Mouse (Mus musculus): ENCODE measurements around the gene Gm20481. TPM values are rescaled to one million over a fixed set of nuclear protein-coding genes. Genes with fewer than 3 reads are reported as not detected.
"Not testable (repeated sequence)": the region's sequence is repeated elsewhere in the genome, so short reads cannot be mapped to it uniquely, and the experiment has no call there.

Gm20481 gene
- polyA plus RNA-seq, 1 experiment from 2014 or later, result not detected

- no peak overlapping the region for H3K27ac ChIP-seq
- no peak overlapping the region; the same call in 1 of the 2 replicates for H3K4me3 ChIP-seq
- no peak; the same call in 1 of the 2 replicates for ATAC-seq (ENCODE audit: borderline replicate concordance, extremely low read depth, low FRiP score, low TSS enrichment)
- H3K9ac ChIP-seq, result no peak overlapping the region
- H3K4me1 ChIP-seq, result peaks cover 13% of the 10 kb centered on the region
- peaks cover 10% of the 10 kb centered on the region for H3K27me3 ChIP-seq
- H3K4me2 ChIP-seq, result peak overlapping the region; percentile 79
- peaks cover 18% of the 10 kb centered on the region for H3K36me3 ChIP-seq
- H3K9me3 ChIP-seq, result no peaks in the 10 kb centered on the region
- 82% methylated on average over 3 of the region's 3 CpGs for WGBS
Measured at GRCm38 (mm10) chr17:34953258-34953657, 16.5 kb upstream of the Gm20481 start.

DNA sequence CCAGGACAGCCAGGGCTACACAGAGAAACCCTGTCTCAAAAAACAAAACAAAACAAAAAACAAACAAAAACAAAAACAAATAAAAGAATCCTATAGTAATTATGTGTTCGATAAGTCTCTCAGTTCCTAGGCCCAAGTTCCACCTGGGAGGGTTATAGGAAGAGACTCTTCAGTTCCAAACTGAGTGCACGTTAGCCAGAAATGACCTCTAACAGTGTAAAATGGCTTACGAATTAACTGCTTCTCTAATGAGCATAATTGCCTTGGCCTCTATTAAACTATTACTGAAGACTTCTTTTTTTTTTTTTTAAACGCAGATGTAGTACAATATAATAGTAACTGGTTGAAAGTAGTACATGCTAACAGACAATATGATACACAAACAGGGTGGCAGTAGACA lies 15.8 kb upstream of the Gm20481 start:
- Histone ChIP-seq H3K9ac (no peak overlapping the region), H3K4me2 (no peak overlapping the region), H3K9me3 (no peaks in the 10 kb centered on the region), H3K4me1 (peaks cover 13% of the 10 kb centered on the region), H3K4me3 (no peak overlapping the region), H3K27me3 (peaks cover 10% of the 10 kb centered on the region), H3K27ac (no peak overlapping the region), H3K36me3 (peaks cover 18% of the 10 kb centered on the region)
- no peak for ATAC-seq (ENCODE audit: borderline replicate concordance, extremely low read depth, low FRiP score, low TSS enrichment)
- WGBS, result 89% methylated on average over 4 of the region's 4 CpGs

GRCm38 (mm10) chr17:34954831-34955230 lies 14.9 kb upstream of the Gm20481 start:
- Histone ChIP-seq H3K27me3 (peaks cover 10% of the 10 kb centered on the region), H3K4me2 (no peak overlapping the region), H3K4me1 (peaks cover 11% of the 10 kb centered on the region), H3K9me3 (no peaks in the 10 kb centered on the region), H3K9ac (no peak overlapping the region), H3K27ac (no peak overlapping the region), H3K4me3 (no peak overlapping the region), H3K36me3 (peaks cover 13% of the 10 kb centered on the region)
- whole genome bisulfite sequencing, result 86% methylated on average over 4 of the region's 4 CpGs
- no peak for ATAC-seq (ENCODE audit: borderline replicate concordance, extremely low read depth, low FRiP score, low TSS enrichment)

GRCm38 (mm10) chr17:34955884-34956283 lies 13.8 kb upstream of the Gm20481 start:
- Histone ChIP-seq H3K36me3 (peaks cover 3% of the 10 kb centered on the region), H3K4me1 (peaks cover 13% of the 10 kb centered on the region), H3K27ac (no peak overlapping the region), H3K4me2 (no peak overlapping the region), H3K9me3 (no peaks in the 10 kb centered on the region), H3K27me3 (peaks cover 10% of the 10 kb centered on the region), H3K4me3 (no peak overlapping the region), H3K9ac (no peak overlapping the region)
- ATAC-seq (ENCODE audit: borderline replicate concordance, extremely low read depth, low FRiP score, low TSS enrichment), result no peak
- WGBS, result 68% methylated on average over 3 of the region's 3 CpGs

GRCm38 (mm10) chr17:34956340-34956739 lies 13.4 kb upstream of the Gm20481 start:
- no peaks in the 10 kb centered on the region for H3K9me3 ChIP-seq
- ATAC-seq (ENCODE audit: borderline replicate concordance, extremely low read depth, low FRiP score, low TSS enrichment), result no peak
- H3K27me3 ChIP-seq, result peaks cover 10% of the 10 kb centered on the region
- H3K4me1 ChIP-seq, result peaks cover 11% of the 10 kb centered on the region
- no peak overlapping the region for H3K4me3 ChIP-seq
- no peaks in the 10 kb centered on the region for H3K36me3 ChIP-seq
- WGBS, result 27% methylated on average over 1 of the region's 1 CpGs
- H3K4me2 ChIP-seq, result no peak overlapping the region
- H3K27ac ChIP-seq, result no peak overlapping the region
- H3K9ac ChIP-seq, result no peak overlapping the region

GRCm38 (mm10) chr17:34957291-34957690 lies 12.4 kb upstream of the Gm20481 start:
- not testable (repeated sequence) for H3K27ac ChIP-seq; H3K36me3 ChIP-seq; H3K9ac ChIP-seq; ATAC-seq (ENCODE audit: borderline replicate concordance, extremely low read depth, low FRiP score, low TSS enrichment); H3K9me3 ChIP-seq; H3K27me3 ChIP-seq; H3K4me3 ChIP-seq
- Histone ChIP-seq H3K4me1 (peaks cover 11% of the 10 kb centered on the region), H3K4me2 (peak overlapping the region; percentile 13; the same call in 1 of the 2 replicates)
- WGBS, result 10% methylated on average over 33 of the region's 40 CpGs

DNA sequence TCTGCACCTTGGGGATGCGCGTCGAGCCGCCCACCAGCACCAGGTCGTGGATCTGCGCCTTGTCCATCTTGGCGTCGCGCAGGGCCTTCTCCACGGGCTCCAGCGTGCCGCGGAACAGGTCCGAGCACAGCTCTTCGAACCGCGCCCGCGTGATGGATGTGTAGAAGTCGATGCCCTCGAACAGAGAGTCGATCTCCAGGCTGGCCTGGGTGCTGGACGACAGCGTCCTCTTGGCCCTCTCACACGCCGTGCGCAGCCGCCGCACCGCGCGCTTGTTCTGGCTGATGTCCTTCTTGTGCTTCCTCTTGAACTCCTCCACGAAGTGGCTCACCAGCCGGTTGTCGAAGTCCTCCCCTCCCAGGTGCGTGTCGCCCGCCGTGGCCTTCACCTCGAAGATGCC lies 11.7 kb upstream of the Gm20481 start:
- H3K9ac ChIP-seq; H3K27ac ChIP-seq; H3K4me2 ChIP-seq; H3K9me3 ChIP-seq; ATAC-seq (ENCODE audit: borderline replicate concordance, extremely low read depth, low FRiP score, low TSS enrichment); H3K27me3 ChIP-seq; H3K4me3 ChIP-seq; H3K36me3 ChIP-seq: not testable (repeated sequence)
- WGBS, result 22% methylated on average over 29 of the region's 40 CpGs
- peaks cover 11% of the 10 kb centered on the region for H3K4me1 ChIP-seq

DNA sequence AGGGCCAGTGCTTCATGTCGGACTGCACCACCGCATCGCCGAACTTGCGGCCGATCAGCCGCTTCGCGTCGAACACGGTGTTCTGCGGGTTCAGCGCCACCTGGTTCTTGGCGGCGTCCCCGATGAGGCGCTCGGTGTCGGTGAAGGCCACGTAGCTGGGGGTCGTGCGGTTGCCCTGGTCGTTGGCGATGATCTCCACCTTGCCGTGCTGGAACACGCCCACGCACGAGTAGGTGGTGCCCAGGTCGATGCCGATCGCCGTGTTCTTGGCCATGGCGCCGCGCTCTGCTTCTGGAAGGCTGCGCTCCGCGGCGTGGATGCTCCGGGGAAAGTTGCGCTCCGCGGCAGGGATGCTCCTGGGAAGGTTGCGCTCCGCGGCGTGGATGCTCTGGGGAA lies 11.0 kb upstream of the Gm20481 start:
- peak overlapping the region; percentile 58 for H3K4me3 ChIP-seq

DNA sequence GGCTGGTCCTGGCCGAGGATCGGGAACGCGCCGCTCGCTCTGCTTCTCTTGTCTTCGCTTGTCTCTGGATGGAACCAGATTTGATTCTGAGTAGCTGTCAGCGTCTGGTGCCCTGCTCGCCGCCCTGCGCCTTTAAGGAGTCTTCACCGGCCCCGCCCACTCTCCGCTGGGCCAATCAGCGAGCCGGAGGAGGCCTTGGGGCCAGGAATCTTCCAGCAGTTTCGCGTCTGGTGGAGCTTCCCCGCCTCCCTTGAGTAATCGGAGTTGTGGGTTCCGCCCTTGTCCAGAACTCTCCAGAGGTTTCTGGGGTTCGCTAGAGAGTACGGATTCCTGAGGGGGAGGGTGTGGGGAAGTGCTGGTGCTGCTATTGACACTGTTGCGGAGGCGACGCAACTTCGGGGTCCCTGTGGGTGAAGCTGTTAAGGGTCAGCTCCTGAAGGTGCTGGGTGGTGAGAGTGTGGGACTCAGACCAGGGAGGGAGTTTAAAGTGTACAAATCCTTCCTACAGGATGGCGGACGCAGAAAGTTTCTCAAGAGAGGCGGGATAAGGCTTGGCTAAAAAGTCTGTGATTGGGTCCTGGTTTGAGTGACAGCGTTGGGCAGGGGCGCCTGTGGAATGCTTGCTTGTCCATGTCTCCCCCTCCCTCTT lies 10.5 kb upstream of the Gm20481 start, which contains the start of gene Hspa1b:
Gene Hspa1b, minus strand, starts transcription at position 109 of the 649 bp plus-strand sequence.
- Histone ChIP-seq H3K4me1 (peaks cover 11% of the 10 kb centered on the region), H3K27ac (peak within 1 kb of the TSS; percentile 99), H3K9ac (peak within 1 kb of the TSS; percentile 71), H3K4me3 (peak within 1 kb of the TSS; percentile 58), H3K4me2 (peak within 1 kb of the TSS; percentile 74)
- H3K9me3 ChIP-seq, H3K27me3 ChIP-seq, H3K36me3 ChIP-seq: not testable (repeated sequence)
- WGBS, result 1% methylated on average over 29 of the region's 32 CpGs
- ATAC-seq (ENCODE audit: borderline replicate concordance, extremely low read depth, low FRiP score, low TSS enrichment), result peak; percentile 96

More for the DNA sequence above, 11.0 kb upstream of the Gm20481 start:
- peak; percentile 8; the same call in 1 of the 2 replicates for ATAC-seq (ENCODE audit: borderline replicate concordance, extremely low read depth, low FRiP score, low TSS enrichment)
- not testable (repeated sequence) for H3K36me3 ChIP-seq, H3K9me3 ChIP-seq, H3K9ac ChIP-seq, H3K27me3 ChIP-seq, H3K27ac ChIP-seq
- WGBS, result under 1% methylated on average over 25 of the region's 47 CpGs
- peak overlapping the region; percentile 74 for H3K4me2 ChIP-seq
- H3K4me1 ChIP-seq, result peaks cover 11% of the 10 kb centered on the region

DNA sequence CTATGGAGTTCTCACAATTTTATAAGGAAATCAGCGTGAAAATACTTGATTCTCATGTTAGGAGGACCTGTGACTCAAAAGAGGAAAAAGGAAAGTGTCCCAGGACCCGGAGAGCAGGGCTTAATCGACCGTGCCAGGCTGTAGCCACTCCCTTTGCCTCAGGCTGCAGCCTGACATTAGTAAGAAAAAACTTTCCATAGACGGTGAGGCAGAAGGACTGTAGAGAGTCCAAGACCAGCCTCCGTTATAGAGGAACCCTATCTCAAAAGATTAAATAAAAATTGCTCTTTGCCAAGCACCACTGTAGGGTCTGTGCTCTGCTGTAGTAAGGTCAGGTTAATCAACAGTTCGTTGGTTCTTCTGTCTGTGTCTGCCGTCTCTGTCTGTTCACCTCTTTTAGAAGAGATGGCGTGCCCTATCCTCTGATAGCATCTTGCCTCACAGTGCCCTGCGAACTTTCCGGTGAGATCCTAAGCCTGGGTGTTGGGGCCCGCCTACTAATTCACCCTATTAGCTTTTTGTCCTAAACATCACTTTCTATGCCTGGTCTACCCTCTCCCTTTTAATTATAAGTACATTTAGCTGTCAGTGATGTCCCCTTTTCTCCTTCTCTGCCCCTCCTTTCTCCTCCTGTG lies 9.7 kb upstream of the Gm20481 start:
- Histone ChIP-seq H3K27ac (peak overlapping the region; percentile 99), H3K9me3 (no peaks in the 10 kb centered on the region), H3K9ac (peak overlapping the region; percentile 71), H3K36me3 (no peaks in the 10 kb centered on the region), H3K4me2 (peak overlapping the region; percentile 74), H3K4me1 (peaks cover 11% of the 10 kb centered on the region), H3K4me3 (peak overlapping the region; percentile 58), H3K27me3 (peaks cover 10% of the 10 kb centered on the region)
- ATAC-seq (ENCODE audit: borderline replicate concordance, extremely low read depth, low FRiP score, low TSS enrichment), result peak; percentile 23; the same call in 1 of the 2 replicates
- 11% methylated on average over 12 of the region's 12 CpGs for WGBS

DNA sequence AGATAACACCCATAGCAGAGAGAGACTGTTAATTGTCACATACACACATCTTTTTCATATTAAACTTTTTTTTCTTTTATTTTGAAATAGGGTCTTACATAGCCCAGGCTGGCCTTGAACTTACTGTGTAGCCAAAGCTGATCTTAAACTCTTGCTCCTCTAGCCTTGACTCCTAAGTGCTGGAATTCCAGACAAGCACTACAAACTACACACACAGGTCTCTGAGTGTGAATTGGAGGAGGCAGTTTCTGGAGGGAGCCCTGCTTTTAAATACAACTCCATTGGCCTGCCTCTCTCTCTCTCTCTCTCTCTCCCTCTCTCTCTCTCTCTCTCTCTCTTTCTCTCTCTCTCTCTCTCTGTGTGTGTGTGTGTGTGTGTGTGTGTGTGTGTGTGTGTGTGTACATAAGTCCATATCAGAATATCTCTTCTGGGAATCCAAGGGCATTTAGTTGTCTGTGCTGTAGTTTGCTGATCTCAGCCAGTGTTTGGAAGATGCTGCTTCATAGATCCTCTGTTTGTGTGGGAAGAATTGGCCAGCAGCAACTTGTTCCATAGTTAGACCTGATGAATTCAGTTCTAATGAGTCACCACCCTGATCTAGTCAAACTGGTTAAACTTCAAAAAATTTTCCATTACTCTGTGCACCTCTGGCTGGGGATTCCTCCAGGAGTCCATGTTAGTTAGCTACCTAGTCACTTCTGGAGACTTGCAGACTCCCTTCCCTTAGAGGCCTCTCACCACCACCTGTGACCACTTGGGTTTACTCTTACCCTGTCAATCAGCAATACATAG lies 8.8 kb upstream of the Gm20481 start:
- ATAC-seq (ENCODE audit: borderline replicate concordance, extremely low read depth, low FRiP score, low TSS enrichment), result no peak
- Histone ChIP-seq H3K4me3 (no peak overlapping the region), H3K4me2 (no peak overlapping the region), H3K36me3 (no peaks in the 10 kb centered on the region), H3K27ac (no peak overlapping the region), H3K27me3 (peaks cover 6% of the 10 kb centered on the region), H3K4me1 (peaks cover 11% of the 10 kb centered on the region), H3K9me3 (no peaks in the 10 kb centered on the region), H3K9ac (no peak overlapping the region)

- no peaks in the 10 kb centered on the region for H3K9me3 ChIP-seq
- 23% methylated on average over 3 of the region's 3 CpGs for whole genome bisulfite sequencing
- no peaks in the 10 kb centered on the region; the same call in 1 of the 2 replicates for H3K27me3 ChIP-seq
- no peak overlapping the region for H3K4me3 ChIP-seq
- no peak overlapping the region for H3K27ac ChIP-seq
- no peak overlapping the region for H3K9ac ChIP-seq
- H3K36me3 ChIP-seq, result no peaks in the 10 kb centered on the region
- peaks cover 11% of the 10 kb centered on the region for H3K4me1 ChIP-seq
- ATAC-seq (ENCODE audit: borderline replicate concordance, extremely low read depth, low FRiP score, low TSS enrichment), result no peak
- no peak overlapping the region for H3K4me2 ChIP-seq
Measured at GRCm38 (mm10) chr17:34962125-34962524, 7.6 kb upstream of the Gm20481 start.

All from lung, embryonic 15.5 days (tissue).